Mouse (Mus musculus) embryonic facial prominence, embryonic 11.5 days (tissue): ENCODE data around the gene Gm49387. TPM values are rescaled to one million over a fixed set of nuclear protein-coding genes. Genes with fewer than 3 reads are reported as not detected.

Experiments used
- ATAC-seq: fragments of 200-750 bp; cut with Nextera tagmentation; replicated peaks from 2 replicates; pipeline ENCODE4 v1.8.0; 2017; ENCODE audit warnings: low read depth; ENCODE audit not compliant: insufficient number of reproducible peaks, low FRiP score, low TSS enrichment
- DNase-seq: peaks from one replicate; pipeline ENCODE4 v3.0.0-alpha.2; 2015; ENCODE audit warnings: low spot score
- H3K27ac ChIP-seq: fragments of 300-500 bp; sonication (generic); replicated peaks from 2 replicates; pipeline ENCODE4 v1.5.1; 2014; ENCODE audit warnings: mild to moderate bottlenecking, low read depth, low read length, control low read depth
- H3K27me3 ChIP-seq: fragments of 300-500 bp; sonication (generic); 2 replicates; pipeline ENCODE4 v1.6.1; 2014; ENCODE audit warnings: mild to moderate bottlenecking, low read length, moderate library complexity, mixed read lengths; ENCODE audit not compliant: control insufficient read depth, insufficient read depth
- H3K36me3 ChIP-seq: fragments of 300-500 bp; sonication (generic); replicated peaks from 2 replicates; pipeline ENCODE4 v1.6.1; 2014; ENCODE audit warnings: low read depth, mild to moderate bottlenecking, low read length, moderate library complexity, mixed read lengths; ENCODE audit not compliant: control insufficient read depth, insufficient read depth
- H3K4me1 ChIP-seq: fragments of 300-500 bp; sonication (generic); 2 replicates; pipeline ENCODE4 v1.6.1; 2014; ENCODE audit warnings: low read length, mixed read lengths; ENCODE audit not compliant: control insufficient read depth, insufficient read depth
- H3K4me2 ChIP-seq: fragments of 300-500 bp; sonication (generic); 2 replicates; pipeline ENCODE4 v1.6.1; 2014; ENCODE audit warnings: low read depth, mild to moderate bottlenecking, control low read depth, low read length, moderate library complexity
- H3K4me3 ChIP-seq: fragments of 300-500 bp; sonication (generic); 2 replicates; pipeline ENCODE4 v1.5.1; 2014; ENCODE audit warnings: low read depth, low read length, control low read depth
- H3K9ac ChIP-seq: fragments of 300-500 bp; sonication (generic); replicated peaks from 2 replicates; pipeline ENCODE4 v1.6.1; 2014; ENCODE audit warnings: mild to moderate bottlenecking, control low read depth, low read length
- H3K9me3 ChIP-seq: fragments of 300-500 bp; sonication (generic); replicated peaks from 2 replicates; pipeline ENCODE4 v1.6.1; 2016; ENCODE audit warnings: mild to moderate bottlenecking, low read length, inconsistent platforms, mixed read lengths; ENCODE audit not compliant: control insufficient read depth
- WGBS: fragments of 180-500 bp; shearing (Covaris S2); extraction: QIAGEN DNeasy Blood & Tissue Kit; methylation state at CpG from one replicate; pipeline ENCODE4 v1.1.7; 2014; 5-methylcytosine and 5-hydroxymethylcytosine counted together
- polyA plus RNA-seq: library from polyadenylated mRNA; unstranded; fragments of >200 nt; fragmentation: Nextera tagmentation; extraction: Ambion mirVana; gene quantifications from 2 replicates; pipeline ENCODE4 v1.2.1, GENCODE M21; 2014

Gm49387 gene
- polyA plus RNA-seq, 1 experiment from 2014 or later: 2.0 TPM

DNA sequence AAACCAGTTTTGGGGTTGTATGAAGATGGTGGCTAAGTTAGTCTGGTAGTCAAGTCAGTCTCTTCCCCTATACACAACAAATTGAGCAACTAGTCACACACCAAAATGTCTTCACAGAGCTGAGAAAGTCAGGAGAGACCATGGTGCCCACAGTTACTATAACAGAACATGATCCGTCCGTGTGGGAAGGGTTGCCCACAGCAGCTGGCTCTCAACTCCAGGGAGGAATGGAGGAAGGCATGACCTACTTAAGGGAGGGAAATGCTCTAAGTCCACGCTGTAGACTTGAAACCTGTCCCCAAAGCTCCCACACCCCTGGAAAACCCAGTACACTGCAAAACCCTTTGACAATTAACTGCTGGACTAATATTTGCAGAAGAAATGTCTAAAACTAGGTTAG is 130.4 kb downstream of the Gm49387 start:
- Histone ChIP-seq H3K9ac (no peak overlapping the region), H3K9me3 (no peaks in the 10 kb centered on the region), H3K4me3 (no peak overlapping the region), H3K36me3 (peaks cover 14% of the 10 kb centered on the region), H3K4me1 (no peaks in the 10 kb centered on the region), H3K27me3 (no peaks in the 10 kb centered on the region), H3K27ac (no peak overlapping the region), H3K4me2 (no peak overlapping the region)
- ATAC-seq (no peak), DNase-seq (no peak)
- WGBS: 93% methylated on average over 3 of the region's 3 CpGs

DNA sequence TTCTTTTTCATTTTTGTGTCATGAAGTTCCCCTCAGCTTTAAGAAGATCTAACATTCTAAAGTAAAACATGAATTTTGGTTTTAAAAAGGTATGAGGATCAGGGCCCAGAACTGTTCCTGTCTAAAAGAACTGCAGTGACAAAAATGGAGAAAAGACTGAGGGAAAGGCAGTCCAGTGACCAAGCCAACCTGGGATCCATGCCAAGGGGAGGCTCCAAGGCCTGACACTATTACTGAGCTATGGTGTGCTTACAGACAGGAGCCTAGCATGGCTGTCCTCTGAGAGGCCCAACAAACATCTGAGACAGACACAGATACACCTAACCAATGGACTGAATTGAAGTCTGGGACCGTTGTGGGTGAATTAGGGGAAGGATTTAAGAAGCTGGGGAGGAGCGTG is 130.8 kb downstream of the Gm49387 start:
- no peaks in the 10 kb centered on the region for H3K4me1 ChIP-seq
- H3K9me3 ChIP-seq: no peaks in the 10 kb centered on the region

DNA sequence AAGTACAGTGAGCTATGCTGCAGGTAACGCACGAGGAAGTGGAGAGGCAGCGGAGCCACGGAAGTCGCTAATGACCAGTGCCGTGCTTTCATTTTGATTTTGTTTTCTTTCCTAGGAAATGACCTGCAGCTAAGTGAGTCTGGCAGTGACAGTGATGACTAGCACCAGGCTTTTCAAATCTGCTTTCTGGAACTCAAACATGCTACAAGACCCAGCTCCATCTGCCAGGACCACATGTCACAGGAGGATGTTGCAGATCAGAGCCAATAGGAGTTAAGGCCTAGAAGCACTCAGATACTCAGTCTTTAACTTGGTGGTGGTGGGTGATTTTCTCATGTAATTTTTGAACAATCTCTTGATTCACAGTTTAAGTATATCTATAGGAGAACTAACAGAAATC is 134.2 kb downstream of the Gm49387 start:
- Histone ChIP-seq H3K4me3 (no peak overlapping the region), H3K9me3 (no peaks in the 10 kb centered on the region), H3K27ac (no peak overlapping the region), H3K4me1 (no peaks in the 10 kb centered on the region), H3K4me2 (no peak overlapping the region), H3K36me3 (peaks cover 21% of the 10 kb centered on the region), H3K27me3 (no peaks in the 10 kb centered on the region), H3K9ac (no peak overlapping the region)
- 94% methylated on average over 6 of the region's 6 CpGs for WGBS
- DNase-seq (no peak), ATAC-seq (no peak)

More for the DNA sequence above, 130.8 kb downstream of the Gm49387 start:
- H3K4me2 ChIP-seq: no peak overlapping the region
- no peak overlapping the region for H3K4me3 ChIP-seq
- H3K9ac ChIP-seq: no peak overlapping the region
- H3K27ac ChIP-seq: no peak overlapping the region
- WGBS: 97% methylated on average over 2 of the region's 2 CpGs
- DNase-seq: no peak
- peaks cover 16% of the 10 kb centered on the region for H3K36me3 ChIP-seq
- ATAC-seq: no peak
- H3K27me3 ChIP-seq: no peaks in the 10 kb centered on the region

DNA sequence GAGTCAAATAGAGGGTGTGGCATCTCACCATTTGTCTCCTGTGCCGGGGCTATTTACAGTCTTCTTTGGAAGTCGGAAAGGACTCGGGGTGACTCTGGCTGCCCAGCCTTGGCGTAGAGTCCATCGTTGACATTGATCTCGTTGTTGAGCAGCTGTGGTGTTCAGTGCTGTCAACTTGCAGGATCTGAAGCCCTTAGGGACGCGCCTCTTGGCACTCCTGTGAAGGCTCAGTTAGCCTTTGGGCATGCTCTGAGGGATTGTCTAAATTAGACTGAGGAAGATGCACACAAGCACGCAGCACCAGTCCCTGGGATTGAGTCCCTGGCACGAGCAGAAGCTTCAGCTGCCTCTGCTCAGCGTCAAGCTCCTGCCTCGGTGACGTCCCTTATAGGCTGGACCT is 137.3 kb downstream of the Gm49387 start:
- H3K36me3 ChIP-seq: peaks cover 20% of the 10 kb centered on the region

More for the DNA sequence above, 137.3 kb downstream of the Gm49387 start:
- H3K4me1 ChIP-seq: no peaks in the 10 kb centered on the region
- no peaks in the 10 kb centered on the region for H3K27me3 ChIP-seq
- ATAC-seq (no peak), DNase-seq (no peak)
- H3K4me2 ChIP-seq: no peak overlapping the region
- 89% methylated on average over 13 of the region's 13 CpGs for WGBS
- H3K4me3 ChIP-seq: no peak overlapping the region
- no peak overlapping the region for H3K27ac ChIP-seq
- no peak overlapping the region for H3K9ac ChIP-seq
- H3K9me3 ChIP-seq: no peaks in the 10 kb centered on the region

Other genes starting within 250 kb of the Gm49387 start
- 15.8 and 16.0 TPM in 2 replicates for gene Sh3bp5, start 204.8 kb downstream of the Gm49387 start, polyA plus RNA-seq
- gene Eaf1, start 146.5 kb downstream of the Gm49387 start, polyA plus RNA-seq: 23.0 and 26.7 TPM in 2 replicates
- 100 and 108 TPM in 2 replicates for gene Mettl6, start 145.8 kb downstream of the Gm49387 start, polyA plus RNA-seq
- gene Colq, start 49.5 kb downstream of the Gm49387 start, polyA plus RNA-seq: 0.35 and 0.86 TPM in 2 replicates
- 18.2 and 21.8 TPM in 2 replicates for gene Btd, start 150 bp upstream of the Gm49387 start, polyA plus RNA-seq
- 10.7 and 12.3 TPM in 2 replicates for gene Hacl1, start 408 bp upstream of the Gm49387 start, polyA plus RNA-seq
- 9.6 and 10.0 TPM in 2 replicates for gene Ankrd28, start 189.8 kb upstream of the Gm49387 start, polyA plus RNA-seq